Mouse (Mus musculus) ES-E14 (cell line): ENCODE measurements around the gene Slc25a48. TPM values are rescaled to one million over a fixed set of nuclear protein-coding genes. Genes with fewer than 3 reads are reported as not detected.

ENCODE experiments used
- DNase-seq: peaks from one replicate; pipeline ENCODE4 v3.0.0-alpha.2; 2013; ENCODE audit warnings: low read depth, low spot score
- H3K27ac ChIP-seq: 2 replicates; pipeline ENCODE4 v1.5.1; 2012; ENCODE audit warnings: low read depth, mild to moderate bottlenecking, low read length, moderate library complexity, mixed read lengths; ENCODE audit not compliant: poor library complexity, insufficient read depth, severe bottlenecking
- H3K36me3 ChIP-seq: 2 replicates; pipeline ENCODE4 v1.6.1; 2012; ENCODE audit warnings: mild to moderate bottlenecking, low read length, moderate library complexity, mixed read lengths; ENCODE audit not compliant: control insufficient read depth, poor library complexity, insufficient read depth, severe bottlenecking
- H3K4me1 ChIP-seq, 2 experiments: fragments of 150-350 bp in 1 of 2; sonication (generic) in 1 of 2; 2 replicates each; pipeline ENCODE4 v1.6.1; 2012; ENCODE audit warnings: low read length in 2 of 2, mild to moderate bottlenecking in 1 of 2, mixed read lengths in 1 of 2; ENCODE audit not compliant: control insufficient read depth in 2 of 2, insufficient read depth in 2 of 2, poor library complexity in 1 of 2
- H3K4me3 ChIP-seq, 2 experiments: fragments of 150-350 bp in 1 of 2; sonication (generic) in 1 of 2; 2 replicates each; pipeline ENCODE4 v1.5.1; 2012; ENCODE audit warnings: low read length in 2 of 2, low read depth in 1 of 2, mild to moderate bottlenecking in 1 of 2, mixed read lengths in 1 of 2; ENCODE audit not compliant: insufficient read depth in 1 of 2, poor library complexity in 1 of 2, severe bottlenecking in 1 of 2
- H3K9ac ChIP-seq: 2 replicates; pipeline ENCODE4 v1.6.1; 2012; ENCODE audit warnings: low read depth, mild to moderate bottlenecking, low read length, mixed read lengths; ENCODE audit not compliant: poor library complexity, insufficient read depth, severe bottlenecking
- H3K9me3 ChIP-seq: fragments of 150-350 bp; sonication (generic); 2 replicates; pipeline ENCODE4 v1.6.1; 2012; ENCODE audit warnings: low read depth, mild to moderate bottlenecking, low read length; ENCODE audit not compliant: control insufficient read depth, insufficient read depth
- CHD2 ChIP-seq: IDR thresholded peaks from 2 replicates; pipeline ENCODE4 v1.6.1; 2014; ENCODE audit warnings: mild to moderate bottlenecking, low read depth, low read length, inconsistent platforms
- HCFC1 ChIP-seq: IDR thresholded peaks from 2 replicates; pipeline ENCODE4 v1.6.1; 2012; ENCODE audit warnings: low read length, inconsistent platforms, borderline replicate concordance; ENCODE audit not compliant: insufficient read depth
- MAFK ChIP-seq: IDR thresholded peaks from 2 replicates; pipeline ENCODE4 v1.6.1; 2014; ENCODE audit warnings: mild to moderate bottlenecking, low read depth, low read length, inconsistent platforms; ENCODE audit not compliant: insufficient read depth
- ZC3H11A ChIP-seq: IDR thresholded peaks from 2 replicates; pipeline ENCODE4 v1.6.1; 2012; ENCODE audit warnings: low read depth, mild to moderate bottlenecking, inconsistent platforms, low read length, borderline replicate concordance
- ZNF384 ChIP-seq: IDR thresholded peaks from 2 replicates; pipeline ENCODE4 v1.6.1; 2012; ENCODE audit warnings: low read depth, low read length, inconsistent platforms
- in situ Hi-C, 2 experiments: fragments of 600-800 bp; cut with MboI; formaldehyde crosslinking; loops; one replicate each; pipeline ENCODE4 v1.15.1; 2025; ENCODE audit warnings: low sequenced_read_pairs in 2 of 2, inconsistent platforms in 1 of 2; ENCODE audit not compliant: unreplicated experiment in 2 of 2
- total RNA-seq: library from RNA; depleted of rRNA; stranded (reverse); fragments of 300-350 nt; gene quantifications from 2 replicates; pipeline ENCODE4 v1.2.3, GENCODE M21; 2012

Gene Slc25a48
- total RNA-seq, 1 experiment: 0.49 TPM

GRCm38 (mm10) chr13:56501866-56502420 lies 63.8 kb downstream of the Slc25a48 start:
- no peaks in the 10 kb centered on the region for H3K4me1 ChIP-seq
- DNase-seq: no peak
- in situ Hi-C loops: no loop called here
- H3K36me3 ChIP-seq: no peaks in the 10 kb centered on the region
- H3K4me3 ChIP-seq: no peak overlapping the region
- no peak overlapping the region for H3K9ac ChIP-seq
- TF ChIP-seq CHD2 (no peak), MAFK (no peak), HCFC1 (no peak), ZNF384 (no peak), ZC3H11A (no peak)
- H3K27ac ChIP-seq: no peak overlapping the region
- H3K9me3 ChIP-seq: no peaks in the 10 kb centered on the region

- H3K9ac ChIP-seq: no peak overlapping the region
- H3K27ac ChIP-seq: no peak overlapping the region
- TF ChIP-seq MAFK (no peak), ZC3H11A (no peak), HCFC1 (no peak), ZNF384 (no peak), CHD2 (no peak)
- no peaks in the 10 kb centered on the region for H3K4me1 ChIP-seq
- no peak for DNase-seq
- no peaks in the 10 kb centered on the region for H3K36me3 ChIP-seq
- in situ Hi-C loops: no loop called here
- H3K4me3 ChIP-seq: no peak overlapping the region
- H3K9me3 ChIP-seq: no peaks in the 10 kb centered on the region
Observed at GRCm38 (mm10) chr13:56506871-56507496, 68.8 kb downstream of the Slc25a48 start.

GRCm38 (mm10) chr13:56509796-56510195 lies 71.6 kb downstream of the Slc25a48 start:
- in situ Hi-C loops: no loop called here
- TF ChIP-seq ZC3H11A: no peak
- TF ChIP-seq MAFK: no peak
- TF ChIP-seq ZNF384: no peak
- no peak for TF ChIP-seq CHD2
- no peak for TF ChIP-seq HCFC1
- no peaks in the 10 kb centered on the region for H3K36me3 ChIP-seq
- H3K9ac ChIP-seq: no peak overlapping the region
- no peak for DNase-seq
- no peaks in the 10 kb centered on the region for H3K4me1 ChIP-seq
- no peaks in the 10 kb centered on the region for H3K9me3 ChIP-seq
- H3K4me3 ChIP-seq: no peak overlapping the region
- H3K27ac ChIP-seq: no peak overlapping the region

GRCm38 (mm10) chr13:56513595-56513994 lies 75.4 kb downstream of the Slc25a48 start:
- Histone ChIP-seq H3K4me3 (no peak overlapping the region), H3K9ac (no peak overlapping the region), H3K4me1 (no peaks in the 10 kb centered on the region), H3K27ac (no peak overlapping the region), H3K9me3 (no peaks in the 10 kb centered on the region), H3K36me3 (no peaks in the 10 kb centered on the region)
- TF ChIP-seq MAFK (no peak), HCFC1 (no peak), ZC3H11A (no peak), CHD2 (no peak), ZNF384 (no peak)
- no peak for DNase-seq
- in situ Hi-C loops: no loop called here

- no peak for TF ChIP-seq MAFK
- TF ChIP-seq CHD2: no peak
- no peak for TF ChIP-seq ZNF384
- TF ChIP-seq HCFC1: no peak
- no peak for TF ChIP-seq ZC3H11A
- Histone ChIP-seq H3K4me3 (no peak overlapping the region), H3K9ac (no peak overlapping the region), H3K36me3 (no peaks in the 10 kb centered on the region), H3K4me1 (no peaks in the 10 kb centered on the region), H3K27ac (no peak overlapping the region), H3K9me3 (no peaks in the 10 kb centered on the region)
- in situ Hi-C loops: no loop called here
- DNase-seq: no peak
Observed at GRCm38 (mm10) chr13:56516311-56516710, 78.2 kb downstream of the Slc25a48 start.
